Mouse (Mus musculus): ENCODE results near the gene Tgm6. TPM values are rescaled to one million over a fixed set of nuclear protein-coding genes. Genes with fewer than 3 reads are reported as not detected.

Gene Tgm6
- polyA plus RNA-seq, 1 experiment, result not detected

GRCm38 (mm10) chr2:130188391-130188790 lies 76.2 kb downstream of the Tgm6 start:
- no peak overlapping the region for H3K4me3 ChIP-seq (replicated peaks; ENCODE audit: control insufficient read depth, low read depth, low read length)
- WGBS, result 88% methylated on average over 12 of the region's 12 CpGs
- TF ChIP-seq CTCF (IDR thresholded peaks at IDR 0.05; ENCODE audit: control insufficient read depth, insufficient read depth, low read length), result no peak
- no peak for TF ChIP-seq POLR2A (IDR thresholded peaks at IDR 0.05; ENCODE audit: borderline replicate concordance, control insufficient read depth, low read depth, low read length)
- H3K27ac ChIP-seq (ENCODE audit: control insufficient read depth, insufficient read depth, low read depth, low read length, poor library complexity), result no peak overlapping the region
- no peaks in the 10 kb centered on the region; the same call in 1 of the 2 replicates for H3K4me1 ChIP-seq (ENCODE audit: control insufficient read depth, insufficient read depth, low read length)

- TF ChIP-seq CTCF (IDR thresholded peaks at IDR 0.05; ENCODE audit: control insufficient read depth, insufficient read depth, low read length) (no peak), POLR2A (IDR thresholded peaks at IDR 0.05; ENCODE audit: borderline replicate concordance, control insufficient read depth, low read depth, low read length) (no peak)
- no peak within 1 kb of the TSS for H3K4me3 ChIP-seq (replicated peaks; ENCODE audit: control insufficient read depth, low read depth, low read length)
- no peak within 1 kb of the TSS for H3K27ac ChIP-seq (ENCODE audit: control insufficient read depth, insufficient read depth, low read depth, low read length, poor library complexity)
- 90% methylated on average over 16 of the region's 16 CpGs for WGBS
- H3K4me1 ChIP-seq (ENCODE audit: control insufficient read depth, insufficient read depth, low read length), result no peaks in the 10 kb centered on the region; the same call in 1 of the 2 replicates
Observed at GRCm38 (mm10) chr2:130194894-130195293, 82.7 kb downstream of the Tgm6 start, which contains the start of gene Tmc2. TSS of gene Tmc2 (plus strand) at chr2:130195194.

GRCm38 (mm10) chr2:130200961-130201360 lies 88.7 kb downstream of the Tgm6 start:
- TF ChIP-seq CTCF (IDR thresholded peaks at IDR 0.05; ENCODE audit: control insufficient read depth, insufficient read depth, low read length) (no peak), POLR2A (IDR thresholded peaks at IDR 0.05; ENCODE audit: borderline replicate concordance, control insufficient read depth, low read depth, low read length) (no peak)
- WGBS, result 78% methylated on average over 5 of the region's 5 CpGs
- Histone ChIP-seq H3K4me1 (ENCODE audit: control insufficient read depth, insufficient read depth, low read length) (no peaks in the 10 kb centered on the region), H3K4me3 (replicated peaks; ENCODE audit: control insufficient read depth, low read depth, low read length) (no peak overlapping the region), H3K27ac (ENCODE audit: control insufficient read depth, insufficient read depth, low read depth, low read length, poor library complexity) (no peak overlapping the region)

Other genes with a start within 250 kb of the Tgm6 start
- gene Tgm3, start 100.1 kb upstream of the Tgm6 start, polyA plus RNA-seq (2011; ENCODE audit: insufficient read depth, insufficient read length, low replicate concordance, missing spikeins), result not detected in 2 replicates
- gene Snrpb, start 67.0 kb downstream of the Tgm6 start, polyA plus RNA-seq (2011; ENCODE audit: insufficient read depth, insufficient read length, low replicate concordance, missing spikeins), result 103 and 113 TPM in 2 replicates
- gene Tmc2, start 82.8 kb downstream of the Tgm6 start, polyA plus RNA-seq (2011; ENCODE audit: insufficient read depth, insufficient read length, low replicate concordance, missing spikeins), result not detected in 2 replicates
- gene Nop56, start 162.0 kb downstream of the Tgm6 start, polyA plus RNA-seq (2011; ENCODE audit: insufficient read depth, insufficient read length, low replicate concordance, missing spikeins), result 187 and 375 TPM in 2 replicates
- 63.9 and 78.0 TPM in 2 replicates for gene Idh3b, start 172.1 kb downstream of the Tgm6 start, polyA plus RNA-seq (2011; ENCODE audit: insufficient read depth, insufficient read length, low replicate concordance, missing spikeins)
- 0.50 TPM in 1 of 2 replicates, not detected in the other for gene Ebf4, start 182.8 kb downstream of the Tgm6 start, polyA plus RNA-seq (2011; ENCODE audit: insufficient read depth, insufficient read length, low replicate concordance, missing spikeins)